ENCODE assay signal across 7 mouse cellular contexts in the genomic region with DNA sequence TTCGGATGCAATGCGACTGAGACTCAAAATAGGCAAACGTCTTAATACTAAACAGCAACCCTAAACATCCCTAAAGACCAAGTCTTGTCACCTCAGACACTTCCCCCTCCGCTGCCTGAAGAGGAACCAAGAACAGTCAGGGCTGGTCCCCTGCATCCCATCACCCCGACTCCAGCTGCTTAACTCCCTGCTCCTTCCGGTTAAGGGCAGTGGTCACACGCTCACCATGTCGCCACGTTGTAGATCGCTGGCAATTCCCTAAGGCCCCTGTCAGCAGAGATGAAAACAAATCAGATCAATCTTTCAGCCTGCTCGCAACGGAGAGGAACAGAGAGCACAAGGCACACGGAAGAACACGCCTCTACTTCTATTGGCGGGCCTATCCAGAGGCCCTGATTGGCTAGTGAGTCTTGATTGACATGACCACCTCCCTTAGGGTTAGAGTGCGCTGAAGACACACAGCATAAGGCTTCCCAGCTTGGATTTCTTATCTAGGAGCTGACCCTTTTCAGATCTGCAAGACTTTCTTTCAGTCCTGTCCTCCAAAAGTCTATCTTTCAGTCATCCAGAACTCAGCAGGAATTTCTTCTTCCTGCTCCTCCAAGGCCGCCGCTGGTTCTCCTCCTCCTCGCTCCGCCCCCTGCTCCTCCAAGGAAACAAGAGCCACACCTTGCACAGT.
DNase-seq lines count a peak whose midpoint lies in the region; ATAC-seq lines count a peak whose summit lies in the region.
"Not testable (repeated sequence)": the region's sequence is repeated elsewhere in the genome, so short reads cannot be mapped to it uniquely, and the experiment has no call there.

No protein-coding gene starts in this region.

- H3K36me3 ChIP-seq in embryonic facial prominence, embryonic 13.5 days, result peaks cover 22% of the 10 kb centered on the region

- H3K4me1 ChIP-seq in embryonic facial prominence, embryonic 13.5 days, result not testable (repeated sequence)

- peak overlapping the region; percentile 74 for H3K9ac ChIP-seq in embryonic facial prominence, embryonic 13.5 days

- H3K27ac ChIP-seq in embryonic facial prominence, embryonic 13.5 days, result peak overlapping the region; percentile 60

- not testable (repeated sequence) for H3K27me3 ChIP-seq in embryonic facial prominence, embryonic 13.5 days

- whole genome bisulfite sequencing in embryonic facial prominence, embryonic 13.5 days, result 2% methylated on average over 20 of the region's 20 CpGs

- peak overlapping the region; percentile 60 for H3K4me2 ChIP-seq in embryonic facial prominence, embryonic 13.5 days

- peaks cover 17% of the 10 kb centered on the region for H3K9me3 ChIP-seq in embryonic facial prominence, embryonic 13.5 days

- DNase-seq in adrenal gland, postnatal 36 days, result peak; percentile 17 to 22
- DNase-seq in heart, adult 18-20 months, result peak; percentile 59
- DNase-seq in kidney, adult 11 months, result peak; percentile 62
- DNase-seq in left cerebral cortex, postnatal 36 days (ENCODE audit: low spot score in 2 of 2), result peak; percentile 31 to 37
- DNase-seq in mesoderm, embryonic 11.5 days (ENCODE audit: low read depth, low spot score), result peak; percentile 25
- peak; percentile 50 for DNase-seq in right cerebral cortex, postnatal 25 days

- intact Hi-C loops in left cerebral cortex, postnatal 36 days (cut with DNase I), result not testable (repeated sequence)

- H3K4me3 ChIP-seq in embryonic facial prominence, embryonic 13.5 days, result peak overlapping the region; percentile 52

- peak; percentile 93 for ATAC-seq in embryonic facial prominence, embryonic 13.5 days (ENCODE audit: insufficient number of reproducible peaks, insufficient read depth, low FRiP score, low TSS enrichment, low read depth)

Comparison
In these comparisons a context has a peak if more than half of its experiments do, and no peak if none do; other contexts are left out.
1. Peak in every context shown above with its lines: DNase-seq, ATAC-seq, H3K4me3 ChIP-seq and H3K27ac ChIP-seq.